Mouse (Mus musculus) intestine, embryonic 14.5 days (tissue): ENCODE data around the gene Rfxank. TPM values are rescaled to one million over a fixed set of nuclear protein-coding genes. Genes with fewer than 3 reads are reported as not detected.

Source experiments
- ATAC-seq: fragments of 200-750 bp; cut with Nextera tagmentation; replicated peaks from 2 replicates; pipeline ENCODE4 v1.8.0; 2017; ENCODE audit warnings: low read depth, moderate number of reproducible peaks, moderate TSS enrichment, moderate library complexity; ENCODE audit not compliant: low FRiP score, low TSS enrichment
- DNase-seq: peaks from one replicate; pipeline ENCODE4 v3.0.0-alpha.2; 2018; ENCODE audit warnings: low spot score
- H3K27ac ChIP-seq: fragments of 300-500 bp; sonication (generic); 2 replicates; pipeline ENCODE4 v1.5.1; 2014; ENCODE audit warnings: low read depth, mild to moderate bottlenecking, control low read depth
- H3K27me3 ChIP-seq: fragments of 300-500 bp; sonication (generic); replicated peaks from 2 replicates; pipeline ENCODE4 v1.6.1; 2014; ENCODE audit warnings: low read length, control low read depth; ENCODE audit not compliant: control insufficient read depth, insufficient read depth
- H3K36me3 ChIP-seq: fragments of 300-500 bp; sonication (generic); 2 replicates; pipeline ENCODE4 v1.6.1; 2014; ENCODE audit warnings: low read length, control low read depth; ENCODE audit not compliant: control insufficient read depth, insufficient read depth
- H3K4me1 ChIP-seq: fragments of 300-500 bp; sonication (generic); replicated peaks from 2 replicates; pipeline ENCODE4 v1.6.1; 2014; ENCODE audit warnings: low read length, control low read depth, mixed read lengths; ENCODE audit not compliant: control insufficient read depth, insufficient read depth
- H3K4me2 ChIP-seq: fragments of 300-500 bp; sonication (generic); 2 replicates; pipeline ENCODE4 v1.6.1; 2014; ENCODE audit warnings: low read length
- H3K4me3 ChIP-seq: fragments of 300-500 bp; sonication (generic); 2 replicates; pipeline ENCODE4 v1.5.1; 2014; ENCODE audit warnings: low read depth, low read length, control low read depth, mixed read lengths
- H3K9ac ChIP-seq: fragments of 300-500 bp; sonication (generic); 2 replicates; pipeline ENCODE4 v1.6.1; 2014; ENCODE audit warnings: mild to moderate bottlenecking, low read length
- H3K9me3 ChIP-seq: fragments of 300-500 bp; sonication (generic); 2 replicates; pipeline ENCODE4 v1.6.1; 2016; ENCODE audit warnings: low read length, control low read depth; ENCODE audit not compliant: control insufficient read depth
- WGBS: fragments of 180-500 bp; shearing (Covaris S2); extraction: QIAGEN DNeasy Blood & Tissue Kit; methylation state at CpG from one replicate; pipeline ENCODE4 v1.1.7; 2014; 5-methylcytosine and 5-hydroxymethylcytosine counted together
- polyA plus RNA-seq: library from polyadenylated mRNA; unstranded; fragments of >200 nt; fragmentation: Nextera tagmentation; extraction: Ambion mirVana; gene quantifications from 2 replicates; pipeline ENCODE4 v1.2.1, GENCODE M21; 2014

Rfxank gene
- polyA plus RNA-seq, 1 experiment from 2014 or later = 11.6 TPM

DNA sequence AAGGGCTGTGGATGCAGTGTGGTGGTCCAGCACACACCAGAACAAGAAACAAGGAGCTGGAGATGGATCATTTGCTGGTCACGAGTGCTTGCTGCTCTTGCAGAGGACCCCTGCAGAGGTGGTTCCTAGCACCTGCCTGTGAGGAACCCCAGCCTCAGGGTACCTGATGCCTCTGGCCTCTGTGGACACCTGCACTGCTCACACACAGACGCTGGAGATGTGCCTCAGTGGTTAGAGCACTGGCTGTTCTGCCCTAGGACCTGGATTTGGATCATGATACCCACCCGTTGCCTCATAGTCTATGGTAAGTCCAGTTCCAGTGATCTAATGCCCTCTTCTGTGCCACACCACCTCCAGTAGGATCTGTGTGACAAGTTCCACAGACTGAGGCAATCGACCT is 2.4 kb downstream of the Rfxank start:
- 80% methylated on average over 4 of the region's 4 CpGs for WGBS
- no peak for ATAC-seq
- no peak overlapping the region for H3K4me3 ChIP-seq

DNA sequence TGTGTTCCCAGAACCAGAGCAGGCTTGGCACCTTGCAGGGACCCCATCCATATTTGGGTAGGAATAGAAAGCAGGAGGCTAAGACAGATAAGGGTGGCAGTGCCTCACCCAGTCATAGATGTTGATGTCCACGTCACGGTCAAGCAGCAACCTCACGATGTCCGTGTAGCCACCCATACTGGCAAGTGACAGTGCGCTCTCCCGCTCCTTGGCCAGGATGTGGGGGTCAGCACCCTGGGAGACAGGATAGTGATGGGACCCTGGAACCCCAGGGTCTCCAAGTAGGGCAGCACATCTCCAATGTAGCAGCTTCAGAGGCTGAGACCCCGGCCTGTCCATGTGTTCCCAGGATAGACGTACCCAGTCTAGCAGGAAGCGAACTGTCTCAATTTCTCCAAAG is 4.0 kb downstream of the Rfxank start:
- peaks cover 44% of the 10 kb centered on the region for H3K36me3 ChIP-seq
- ATAC-seq (no peak), DNase-seq (no peak)
- H3K9ac ChIP-seq = no peak overlapping the region
- H3K27me3 ChIP-seq = no peaks in the 10 kb centered on the region
- H3K27ac ChIP-seq = no peak overlapping the region
- no peak overlapping the region for H3K4me2 ChIP-seq
- 87% methylated on average over 9 of the region's 9 CpGs for WGBS
- peaks cover 13% of the 10 kb centered on the region for H3K4me1 ChIP-seq
- no peaks in the 10 kb centered on the region for H3K9me3 ChIP-seq
- H3K4me3 ChIP-seq = no peak overlapping the region

More for the DNA sequence above, 2.4 kb downstream of the Rfxank start:
- no peak for DNase-seq
- Histone ChIP-seq H3K36me3 (peaks cover 44% of the 10 kb centered on the region), H3K4me1 (peaks cover 21% of the 10 kb centered on the region), H3K4me2 (no peak overlapping the region), H3K9ac (no peak overlapping the region), H3K27ac (no peak overlapping the region), H3K27me3 (no peaks in the 10 kb centered on the region), H3K9me3 (no peaks in the 10 kb centered on the region)

DNA sequence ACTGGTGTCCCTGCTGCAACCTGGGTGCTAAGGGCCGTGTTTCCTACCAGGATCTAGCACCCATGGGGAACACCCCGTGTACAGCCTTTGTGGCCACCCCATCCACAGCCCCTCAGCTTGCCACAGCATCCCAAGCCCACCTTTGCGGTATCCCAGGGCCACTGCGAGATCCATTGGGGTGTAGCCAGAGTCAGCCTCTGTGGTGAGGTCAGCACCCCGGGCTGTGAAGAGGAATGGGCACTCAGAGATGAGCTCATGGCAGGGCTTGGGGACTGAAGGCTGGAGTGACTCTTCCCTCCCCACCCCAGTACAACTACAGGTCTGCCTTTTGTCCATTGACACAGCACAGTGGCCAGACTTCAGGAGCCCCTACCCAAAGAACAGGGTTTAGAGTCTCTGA is 4.9 kb downstream of the Rfxank start:
- no peak for ATAC-seq
- Histone ChIP-seq H3K27ac (no peak overlapping the region), H3K4me3 (no peak overlapping the region), H3K27me3 (no peaks in the 10 kb centered on the region), H3K36me3 (peaks cover 44% of the 10 kb centered on the region), H3K9me3 (no peaks in the 10 kb centered on the region), H3K4me1 (peaks cover 13% of the 10 kb centered on the region), H3K9ac (no peak overlapping the region), H3K4me2 (no peak overlapping the region)
- WGBS = 93% methylated on average over 5 of the region's 5 CpGs
- DNase-seq = no peak

DNA sequence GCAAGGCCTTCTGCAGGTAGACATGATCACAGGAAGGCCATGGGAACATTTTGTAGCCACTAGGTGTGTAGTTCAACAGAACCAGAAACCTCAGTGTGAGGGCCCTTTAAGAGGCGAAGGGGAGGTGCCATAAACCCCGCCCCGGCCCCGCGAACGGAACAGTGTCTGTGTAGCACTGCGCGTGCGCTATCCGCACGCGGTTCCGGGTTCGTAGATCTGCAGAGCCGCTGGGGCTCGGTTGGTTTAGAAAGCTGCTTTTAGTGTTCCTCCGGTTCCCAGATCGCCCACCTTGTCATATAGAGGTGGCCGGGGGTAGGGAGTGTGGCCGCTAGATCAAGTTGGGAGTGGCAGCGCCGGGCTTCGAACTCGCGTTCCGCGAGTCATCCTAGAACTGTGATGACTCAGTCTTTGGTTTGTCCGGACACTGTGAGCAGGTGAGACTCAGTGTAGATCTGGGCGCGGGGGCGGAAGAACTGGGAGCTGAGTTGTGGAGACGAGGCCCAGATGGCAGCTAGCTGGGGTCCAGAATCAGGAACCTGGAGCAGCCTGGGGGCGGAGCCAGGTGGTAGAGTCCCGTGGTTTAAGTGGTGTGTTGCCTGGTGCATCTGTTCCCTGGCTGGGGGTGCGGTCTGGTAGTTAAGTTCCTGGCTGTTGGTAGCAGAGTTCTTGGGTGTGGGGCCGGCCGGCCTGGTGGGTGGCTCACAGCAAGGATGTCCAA is 7.6 kb downstream of the Rfxank start, which contains the start of gene Nr2c2ap:
TSS of gene Nr2c2ap (plus strand) at position 168 of the 718 bp plus-strand sequence.
- under 1% methylated on average over 37 of the region's 37 CpGs for WGBS
- no peaks in the 10 kb centered on the region for H3K27me3 ChIP-seq
- ATAC-seq = peak; percentile 89

DNA sequence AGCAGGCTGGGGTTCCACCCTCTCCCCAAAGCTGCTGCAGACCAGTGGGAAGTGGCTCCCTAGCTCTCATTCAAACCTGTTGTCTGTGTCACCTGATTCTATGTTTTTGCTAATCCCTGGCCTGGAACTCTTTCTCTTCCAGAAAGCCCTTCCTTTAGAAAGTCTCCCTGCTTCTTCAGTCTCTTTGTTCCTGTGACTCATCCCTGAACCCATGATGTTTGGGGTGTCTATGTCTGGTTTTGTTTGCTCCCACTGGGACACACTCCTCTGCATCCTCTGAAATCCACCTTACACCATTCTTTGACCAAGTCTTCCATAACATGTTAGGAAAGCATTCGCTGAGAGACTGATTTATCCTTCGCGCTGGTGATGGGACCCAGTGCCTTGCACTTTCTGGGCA is 8.9 kb downstream of the Rfxank start:
- 80% methylated on average over 3 of the region's 3 CpGs for WGBS
- Histone ChIP-seq H3K4me3 (no peak overlapping the region), H3K9me3 (no peaks in the 10 kb centered on the region), H3K4me1 (peaks cover 6% of the 10 kb centered on the region; the same call in 1 of the 2 replicates), H3K27me3 (0 out of 2 replicates have a peak, but pooled peaks cover 1% of the 10 kb centered on the region), H3K27ac (no peak overlapping the region), H3K4me2 (no peak overlapping the region), H3K36me3 (peaks cover 26% of the 10 kb centered on the region), H3K9ac (no peak overlapping the region)
- DNase-seq = no peak
- ATAC-seq = no peak

More for the DNA sequence above, 7.6 kb downstream of the Rfxank start, which contains the start of gene Nr2c2ap:
- Histone ChIP-seq H3K9me3 (no peaks in the 10 kb centered on the region), H3K36me3 (peaks cover 38% of the 10 kb centered on the region), H3K4me1 (peaks cover 6% of the 10 kb centered on the region; the same call in 1 of the 2 replicates), H3K9ac (peak within 1 kb of the TSS; percentile 60), H3K27ac (0 out of 2 replicates have a peak within 1 kb of the TSS, but pooled peaks have one; percentile 17), H3K4me3 (peak within 1 kb of the TSS; percentile 61), H3K4me2 (peak within 1 kb of the TSS; percentile 60)
- DNase-seq = peak; percentile 87

DNA sequence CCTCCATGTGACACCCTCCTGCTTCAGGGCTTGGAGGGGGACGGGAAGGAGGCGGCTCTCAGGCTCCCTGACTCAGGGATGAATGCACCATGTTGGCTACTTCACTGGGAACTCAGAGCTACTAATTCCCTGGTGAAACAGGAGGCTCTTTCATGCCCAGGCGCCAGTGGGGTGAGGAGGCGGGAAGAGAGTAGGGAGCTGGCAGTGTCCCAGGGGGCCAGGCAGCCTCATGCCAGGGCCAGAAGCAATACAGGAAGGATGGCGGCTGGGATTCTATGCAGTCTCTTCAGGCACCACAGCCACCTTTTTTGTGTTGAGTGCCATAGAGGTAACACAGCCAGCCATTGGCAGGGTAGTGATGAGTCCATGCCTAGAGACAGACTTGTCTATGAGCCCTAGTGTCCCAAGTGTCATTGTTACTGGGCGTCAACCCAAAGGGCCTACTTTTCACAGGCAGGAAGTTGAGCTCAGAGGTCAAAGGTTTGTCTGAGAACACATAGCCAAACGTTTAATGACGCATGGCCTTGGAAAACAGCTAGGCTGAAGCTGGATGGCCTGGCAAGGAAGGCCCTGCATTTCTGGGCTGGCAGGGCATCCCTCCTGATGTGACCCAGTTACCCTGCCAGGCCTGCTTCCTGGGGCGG is 9.5 kb downstream of the Rfxank start:
- H3K36me3 ChIP-seq = peaks cover 20% of the 10 kb centered on the region
- no peaks in the 10 kb centered on the region for H3K9me3 ChIP-seq
- H3K27me3 ChIP-seq = 0 out of 2 replicates have a peak, but pooled peaks cover 2% of the 10 kb centered on the region
- ATAC-seq (no peak), DNase-seq (no peak)
- H3K27ac ChIP-seq = no peak overlapping the region
- H3K4me1 ChIP-seq = peaks cover 6% of the 10 kb centered on the region; the same call in 1 of the 2 replicates
- H3K4me2 ChIP-seq = no peak overlapping the region
- 62% methylated on average over 9 of the region's 9 CpGs for WGBS
- no peak overlapping the region for H3K9ac ChIP-seq
- no peak overlapping the region for H3K4me3 ChIP-seq

DNA sequence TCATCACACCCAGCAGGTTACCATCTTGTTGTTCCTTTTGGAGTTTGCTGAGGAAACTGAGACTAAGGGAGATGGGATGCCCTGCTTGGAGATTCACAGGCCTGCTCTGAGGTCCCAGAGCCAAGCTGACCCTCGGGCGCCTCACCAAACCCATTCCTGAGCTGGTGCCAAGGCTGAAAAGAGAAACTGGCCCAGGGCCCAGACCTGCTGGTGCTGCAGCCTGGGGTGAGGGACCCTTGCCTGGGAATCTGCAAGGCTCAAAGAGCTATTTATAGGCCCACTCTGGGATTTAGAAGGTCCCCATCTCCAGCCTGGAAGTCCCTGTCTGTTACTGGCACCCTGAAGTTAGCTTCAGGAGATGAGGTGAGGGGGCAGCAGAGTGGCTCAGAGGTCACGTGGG is 10.5 kb downstream of the Rfxank start:
- peaks cover 6% of the 10 kb centered on the region; the same call in 1 of the 2 replicates for H3K4me1 ChIP-seq
- peaks cover 10% of the 10 kb centered on the region for H3K36me3 ChIP-seq
- no peak overlapping the region for H3K27ac ChIP-seq
- no peak overlapping the region for H3K4me2 ChIP-seq
- H3K27me3 ChIP-seq = 0 out of 2 replicates have a peak, but pooled peaks cover 2% of the 10 kb centered on the region
- H3K9me3 ChIP-seq = no peaks in the 10 kb centered on the region
- no peak overlapping the region for H3K9ac ChIP-seq
- WGBS = 71% methylated on average over 3 of the region's 3 CpGs
- ATAC-seq (no peak), DNase-seq (no peak)
- no peak overlapping the region for H3K4me3 ChIP-seq

DNA sequence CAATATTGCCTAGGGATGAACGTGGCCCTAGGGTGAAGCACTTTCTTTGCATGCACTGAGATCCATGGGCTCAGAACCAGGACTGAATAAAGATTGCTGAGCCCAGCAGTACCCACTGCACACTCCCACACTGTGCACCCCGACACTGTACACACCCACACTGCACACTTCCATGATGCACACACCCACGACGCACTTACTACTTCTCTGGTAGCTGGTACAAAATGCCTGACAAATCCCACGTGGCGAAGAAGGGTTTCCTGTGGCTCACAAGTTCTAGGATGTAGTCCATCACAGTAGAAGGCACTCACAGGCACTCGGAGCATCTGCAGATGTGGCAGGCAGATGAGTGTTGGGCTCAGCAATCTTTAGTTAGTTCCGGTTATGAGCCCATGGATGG is 14.0 kb downstream of the Rfxank start:
- no peak overlapping the region for H3K9ac ChIP-seq
- H3K4me2 ChIP-seq = no peak overlapping the region
- no peak for DNase-seq
- H3K36me3 ChIP-seq = no peaks in the 10 kb centered on the region
- H3K9me3 ChIP-seq = no peaks in the 10 kb centered on the region
- 69% methylated on average over 8 of the region's 8 CpGs for WGBS
- H3K4me1 ChIP-seq = no peaks in the 10 kb centered on the region; the same call in 1 of the 2 replicates
- H3K4me3 ChIP-seq = no peak overlapping the region
- H3K27ac ChIP-seq = no peak overlapping the region
- no peak for ATAC-seq
- peaks cover 6% of the 10 kb centered on the region for H3K27me3 ChIP-seq
